Mouse (Mus musculus) liver, postnatal 0 days (tissue): Measurements from ENCODE around the gene Pth1r.

Experiments
- CTCF ChIP-seq: sonication (generic); IDR thresholded peaks from 2 replicates; pipeline ENCODE4 v1.5.1; 2016; ENCODE audit warnings: antibody characterized with exemption, low read depth
- EP300 ChIP-seq: IDR thresholded peaks from 2 replicates; pipeline ENCODE4 v1.6.1; 2016; ENCODE audit warnings: antibody characterized with exemption, low read depth, mild to moderate bottlenecking

DNA sequence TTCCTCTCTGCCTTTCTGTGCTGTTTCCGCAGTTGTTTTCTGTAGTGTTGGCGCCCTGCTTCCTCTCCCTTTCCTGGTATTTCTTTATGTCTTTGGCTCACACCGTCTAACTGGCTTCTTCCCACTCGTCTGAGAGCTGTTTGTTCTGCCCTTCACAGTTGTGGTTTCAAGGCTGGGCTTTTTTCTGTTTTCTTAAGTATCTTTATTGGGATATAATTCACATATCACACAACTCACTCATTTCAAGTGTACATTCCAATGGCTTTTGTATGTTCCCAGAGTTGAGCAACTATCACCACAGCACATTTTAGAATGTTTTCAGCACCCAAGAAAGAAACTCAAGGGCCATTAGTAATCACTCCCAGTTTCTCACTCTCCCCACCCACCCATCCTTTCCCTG is 43.5 kb upstream of the Pth1r start:
- TF ChIP-seq CTCF (no peak), EP300 (no peak)
